Mouse (Mus musculus): Measurements from ENCODE around the gene Arid3a. TPM values are rescaled to one million over a fixed set of nuclear protein-coding genes. Genes with fewer than 3 reads are reported as not detected.
A peak's percentile ranks its signal among the peaks of the same experiment; 100 is the strongest.

Arid3a gene
- total RNA-seq (2012; rRNA removed) = 114 and 161 TPM in 2 replicates
- 45.9 and 48.4 TPM in 2 replicates for total RNA-seq (2014; rRNA removed)
- 84.7 and 94.4 TPM in 2 replicates for polyA plus RNA-seq (2012; ENCODE audit: insufficient read length, low read depth)

DNA sequence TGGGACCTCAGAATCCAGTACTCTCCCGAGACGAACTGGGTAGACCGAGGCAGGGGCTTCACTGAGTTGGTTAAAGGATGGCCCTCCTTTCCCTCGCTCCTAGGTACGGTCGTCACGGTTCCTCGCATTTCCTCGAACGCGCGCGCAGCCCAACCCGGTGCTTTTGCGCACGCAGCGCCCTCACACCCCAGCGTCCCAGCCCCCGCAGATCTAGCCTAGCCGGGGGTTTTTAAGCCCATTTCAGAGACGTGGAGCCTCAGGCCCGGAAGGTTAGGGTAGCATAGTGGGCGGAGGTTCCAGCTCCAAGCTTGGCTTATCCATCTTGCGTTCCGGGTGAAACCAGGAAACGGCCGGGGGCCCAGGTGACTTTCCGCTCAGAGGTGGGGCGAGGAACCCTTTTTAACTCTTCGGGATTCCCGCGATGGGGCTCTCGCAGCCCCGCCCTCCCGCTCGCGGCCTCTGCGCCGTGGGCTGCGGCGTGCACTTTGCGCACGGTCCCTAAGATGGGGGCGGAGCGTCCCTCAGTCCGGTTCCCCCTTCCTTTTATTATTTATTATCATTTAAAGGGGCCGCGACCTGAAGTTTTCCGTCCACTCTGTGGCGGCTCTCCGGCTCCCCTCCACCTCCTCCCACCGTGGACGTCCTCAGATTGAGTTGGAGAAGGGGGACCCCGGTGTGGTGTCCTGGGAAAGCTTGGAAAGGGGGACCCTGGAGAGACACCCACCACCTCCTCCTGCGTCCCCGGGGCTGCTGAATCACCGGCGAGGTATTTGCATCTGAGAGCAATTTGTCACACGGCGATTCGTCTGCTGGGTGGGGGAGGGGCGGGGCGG is at the start of gene Arid3a:
TSS of gene Arid3a (plus strand) at position 553 of the 833 bp plus-strand sequence.
- peaks cover 11 to 20% of the 10 kb centered on the region in 2 experiments for H3K36me3 ChIP-seq (replicated peaks in 1 of 2; ENCODE audit: control insufficient read depth in 1 of 2, insufficient read depth in 1 of 2, low read length in 1 of 2)
- peak within 1 kb of the TSS; percentile 92 for H3K4me2 ChIP-seq (ENCODE audit: insufficient read depth, low read depth, poor library complexity, severe bottlenecking)
- DNase-seq (ENCODE audit: extremely low read depth) = peak; percentile 94
- peaks cover 6 to 53% of the 10 kb centered on the region in 2 experiments for H3K4me1 ChIP-seq (ENCODE audit: control insufficient read depth in 1 of 2, insufficient read depth in 2 of 2)
- in situ Hi-C loops (cut with MboI; ENCODE audit: low pct_ligation_motif_present, low pct_unique_long_range_greater_than_20kb, low sequenced_read_pairs) (loop anchor here (5.0 kb wide), 2 partner anchors 34 to 36 kb away; partner anchors contain the start of genes Cfd and Wdr18), dilution Hi-C loops (cut with MboI; ENCODE audit: extremely low pct_ligation_motif_present, extremely low pct_unique_long_range_greater_than_20kb, low sequenced_read_pairs) (no loop called here)
- H3K4me3 ChIP-seq (replicated peaks in 1 of 3; ENCODE audit: low read depth in 2 of 3, low read length in 2 of 3, poor library complexity in 1 of 3) = peak within 1 kb of the TSS; percentile 72 to 96 (median 91)
- H3K9ac ChIP-seq (ENCODE audit: insufficient read depth, low read depth) = peak within 1 kb of the TSS; percentile 98
- H3K27me3 ChIP-seq (replicated peaks) = no peaks in the 10 kb centered on the region
- H3K27ac ChIP-seq (ENCODE audit: insufficient read depth, low read depth) = peak within 1 kb of the TSS; percentile 81
- peak; percentile 26 for TF ChIP-seq SMC3 (IDR thresholded peaks at IDR 0.05; ENCODE audit: low read depth, low read length)
- TF ChIP-seq GABPA (IDR thresholded peaks at IDR 0.05; ENCODE audit: insufficient replicate concordance, low read depth, low read length) = no peak
- peak; percentile 94 for TF ChIP-seq MEF2A (IDR thresholded peaks at IDR 0.05; ENCODE audit: borderline replicate concordance, low read depth, low read length)
- TF ChIP-seq MXI1 (IDR thresholded peaks at IDR 0.05; ENCODE audit: low read depth, low read length) = peak; percentile 80
- 0 out of 2 replicates have a peak, but pooled peaks have one; percentile 38 for TF ChIP-seq PAX5 (IDR thresholded peaks at IDR 0.05; ENCODE audit: low read length)
- peak; percentile 66 for TF ChIP-seq MAX (IDR thresholded peaks at IDR 0.05; ENCODE audit: low read length)
- TF ChIP-seq HCFC1 (IDR thresholded peaks at IDR 0.05; ENCODE audit: low read depth, low read length) = peak; percentile 74
- TF ChIP-seq BHLHE40 (IDR thresholded peaks at IDR 0.05; ENCODE audit: low read depth, low read length) = peak; percentile 67
- no peak for TF ChIP-seq JUND (conservative IDR thresholded peaks at IDR 0.05; ENCODE audit: low read depth, low read length)
- TF ChIP-seq ELF1 (IDR thresholded peaks at IDR 0.05; ENCODE audit: low read depth, low read length) = peak; percentile 90
- TF ChIP-seq E2F4 (IDR thresholded peaks at IDR 0.05; ENCODE audit: insufficient replicate concordance, low read depth, low read length) = peak; percentile 86; the same call in 1 of the 2 replicates
- peak; percentile 96 for TF ChIP-seq SIN3A (IDR thresholded peaks at IDR 0.05; ENCODE audit: low read length)
- peak; percentile 71 for TF ChIP-seq IRF4 (IDR thresholded peaks at IDR 0.05; ENCODE audit: low read depth, low read length)
- TF ChIP-seq RCOR1 (conservative IDR thresholded peaks at IDR 0.05; ENCODE audit: low read depth, low read length) = no peak
- TF ChIP-seq KAT2A (IDR thresholded peaks at IDR 0.05; ENCODE audit: insufficient replicate concordance, low read length) = 0 out of 2 replicates have a peak, but pooled peaks have one; percentile 43
- TF ChIP-seq MAZ (IDR thresholded peaks at IDR 0.05; ENCODE audit: low read depth, low read length) = peak; percentile 99
- peak; percentile 81 for TF ChIP-seq NRF1 (IDR thresholded peaks at IDR 0.05; ENCODE audit: low read depth, low read length)
- no peak for TF ChIP-seq ZC3H11A (IDR thresholded peaks at IDR 0.05; ENCODE audit: low read depth, low read length)
- no peak for TF ChIP-seq MAFK (IDR thresholded peaks at IDR 0.05; ENCODE audit: insufficient replicate concordance, low read length)
- TF ChIP-seq MYC (IDR thresholded peaks at IDR 0.05; ENCODE audit: low read depth, low read length) = peak; percentile 79
- peak; percentile 46; the same call in 1 of the 2 replicates for TF ChIP-seq ZMIZ1 (IDR thresholded peaks at IDR 0.05; ENCODE audit: low read depth, low read length)
- peak; percentile 86 for TF ChIP-seq CHD2 (IDR thresholded peaks at IDR 0.05; ENCODE audit: low read length)
- TF ChIP-seq POLR2A (IDR thresholded peaks at IDR 0.05; ENCODE audit: low read depth, low read length) = peak; percentile 69
- peak; percentile 46; the same call in 1 of the 2 replicates for TF ChIP-seq EP300 (IDR thresholded peaks at IDR 0.05; ENCODE audit: low read length)
- 0 out of 2 replicates have a peak, but pooled peaks have one; percentile 3 for TF ChIP-seq CHD1 (IDR thresholded peaks at IDR 0.05; ENCODE audit: low read depth, low read length)
- no peak for TF ChIP-seq UBTF (IDR thresholded peaks at IDR 0.05; ENCODE audit: low read depth, low read length)
- no peak for TF ChIP-seq ZKSCAN1 (IDR thresholded peaks at IDR 0.05; ENCODE audit: borderline replicate concordance, low read depth, low read length)
- no peak; the same call in 1 of the 2 replicates for TF ChIP-seq RAD21 (IDR thresholded peaks at IDR 0.05; ENCODE audit: low read depth, low read length)
- TF ChIP-seq TCF12 (IDR thresholded peaks at IDR 0.05; ENCODE audit: low read depth, low read length) = peak; percentile 94
- peak; percentile 59; the same call in 1 of the 2 replicates for TF ChIP-seq NELFE (IDR thresholded peaks at IDR 0.05; ENCODE audit: low read depth, low read length)
- TF ChIP-seq USF1 (IDR thresholded peaks at IDR 0.05; ENCODE audit: low read depth, low read length) = peak; percentile 37; the same call in 1 of the 2 replicates
- TF ChIP-seq ZNF384 (IDR thresholded peaks at IDR 0.05; ENCODE audit: low read depth, low read length) = no peak
- peak; percentile 83 for TF ChIP-seq ETS1 (conservative IDR thresholded peaks at IDR 0.05; ENCODE audit: low read depth, low read length)
- peak; percentile 69; the same call in 1 of the 2 replicates for TF ChIP-seq POLR2AphosphoS2 (IDR thresholded peaks at IDR 0.05; ENCODE audit: low read depth, low read length)
- TF ChIP-seq TBP (conservative IDR thresholded peaks at IDR 0.05; ENCODE audit: low read depth, low read length) = 0 out of 2 replicates have a peak, but pooled peaks have one; percentile 70
- H3K9me3 ChIP-seq (replicated peaks; ENCODE audit: low read length) = peaks cover under 1% of the 10 kb centered on the region
- H3K79me2 ChIP-seq (replicated peaks; ENCODE audit: control insufficient read depth, extremely low read depth, insufficient read depth, poor library complexity, severe bottlenecking) = peaks cover 48% of the 10 kb centered on the region
